Mouse (Mus musculus) midbrain, embryonic 12.5 days (tissue): ENCODE data around the gene Npvf. TPM values are rescaled to one million over a fixed set of nuclear protein-coding genes. Genes with fewer than 3 reads are reported as not detected.
"Not testable (repeated sequence)": the region's sequence is repeated elsewhere in the genome, so short reads cannot be mapped to it uniquely, and the experiment has no call there.

ENCODE experiments used
- ATAC-seq: fragments of 200-750 bp; cut with Nextera tagmentation; 2 replicates; pipeline ENCODE4 v1.8.0; 2017; ENCODE audit warnings: low read depth, moderate TSS enrichment, moderate library complexity; ENCODE audit not compliant: low FRiP score
- H3K27ac ChIP-seq: fragments of 300-500 bp; sonication (generic); replicated peaks from 2 replicates; pipeline ENCODE4 v1.5.1; 2016; ENCODE audit warnings: mild to moderate bottlenecking
- H3K27me3 ChIP-seq: fragments of 300-500 bp; sonication (generic); 2 replicates; pipeline ENCODE4 v1.6.1; 2016; ENCODE audit warnings: mild to moderate bottlenecking
- H3K36me3 ChIP-seq: fragments of 300-500 bp; sonication (generic); 2 replicates; pipeline ENCODE4 v1.6.1; 2016
- H3K4me1 ChIP-seq: fragments of 300-500 bp; sonication (generic); 2 replicates; pipeline ENCODE4 v1.6.1; 2016
- H3K4me2 ChIP-seq: fragments of 300-500 bp; sonication (generic); replicated peaks from 2 replicates; pipeline ENCODE4 v1.6.1; 2016; ENCODE audit warnings: mild to moderate bottlenecking, moderate library complexity
- H3K4me3 ChIP-seq: fragments of 300-500 bp; sonication (generic); 2 replicates; pipeline ENCODE4 v1.5.1; 2016; ENCODE audit warnings: mild to moderate bottlenecking
- H3K9ac ChIP-seq: fragments of 300-500 bp; sonication (generic); replicated peaks from 2 replicates; pipeline ENCODE4 v1.6.1; 2016; ENCODE audit warnings: mild to moderate bottlenecking, moderate library complexity
- H3K9me3 ChIP-seq: fragments of 300-500 bp; sonication (generic); 2 replicates; pipeline ENCODE4 v1.6.1; 2016; ENCODE audit warnings: mild to moderate bottlenecking
- WGBS: fragments of 180-500 bp; shearing (Covaris S2); methylation state at CpG from one replicate; pipeline ENCODE4 v1.1.7; 2016; 5-methylcytosine and 5-hydroxymethylcytosine counted together
- polyA plus RNA-seq: library from polyadenylated mRNA; unstranded; fragments of >200 nt; fragmentation: Nextera tagmentation; extraction: Ambion mirVana; gene quantifications from 2 replicates; pipeline ENCODE4 v1.2.1, GENCODE M21; 2016

Npvf gene
- polyA plus RNA-seq, 1 experiment from 2014 or later: not detected

- no peak for ATAC-seq
Observed at GRCm38 (mm10) chr6:50662925-50663583, 8.8 kb upstream of the Npvf start.

GRCm38 (mm10) chr6:50661729-50662128 lies 7.5 kb upstream of the Npvf start:
- ATAC-seq: no peak
- no peak overlapping the region for H3K27ac ChIP-seq
- no peak overlapping the region for H3K9ac ChIP-seq
- H3K36me3 ChIP-seq: no peaks in the 10 kb centered on the region
- H3K9me3 ChIP-seq: no peaks in the 10 kb centered on the region
- no peak overlapping the region for H3K4me3 ChIP-seq
- H3K27me3 ChIP-seq: no peaks in the 10 kb centered on the region
- WGBS: 80% methylated on average over 7 of the region's 7 CpGs
- no peaks in the 10 kb centered on the region for H3K4me1 ChIP-seq
- H3K4me2 ChIP-seq: no peak overlapping the region

More at GRCm38 (mm10) chr6:50662925-50663583, 8.8 kb upstream of the Npvf start:
- no peaks in the 10 kb centered on the region for H3K9me3 ChIP-seq
- WGBS: 84% methylated on average over 12 of the region's 12 CpGs
- H3K4me2 ChIP-seq: no peak overlapping the region
- H3K27me3 ChIP-seq: no peaks in the 10 kb centered on the region
- no peaks in the 10 kb centered on the region for H3K4me1 ChIP-seq
- no peak overlapping the region for H3K9ac ChIP-seq
- no peak overlapping the region for H3K27ac ChIP-seq
- H3K4me3 ChIP-seq: no peak overlapping the region
- no peaks in the 10 kb centered on the region for H3K36me3 ChIP-seq

- Histone ChIP-seq H3K9ac (no peak overlapping the region), H3K4me3 (no peak overlapping the region), H3K4me1 (no peaks in the 10 kb centered on the region), H3K4me2 (no peak overlapping the region), H3K27me3 (no peaks in the 10 kb centered on the region), H3K9me3 (no peaks in the 10 kb centered on the region), H3K36me3 (no peaks in the 10 kb centered on the region), H3K27ac (no peak overlapping the region)
- no peak for ATAC-seq
- 83% methylated on average over 3 of the region's 3 CpGs for WGBS
Observed at GRCm38 (mm10) chr6:50658466-50658865, 4.2 kb upstream of the Npvf start.

- ATAC-seq: no peak
- H3K4me1 ChIP-seq: no peaks in the 10 kb centered on the region
- H3K4me3 ChIP-seq: no peak overlapping the region
- H3K27ac ChIP-seq: no peak overlapping the region
- 87% methylated on average over 5 of the region's 5 CpGs for WGBS
- no peak overlapping the region for H3K4me2 ChIP-seq
- H3K9me3 ChIP-seq: no peaks in the 10 kb centered on the region
- H3K27me3 ChIP-seq: no peaks in the 10 kb centered on the region
- no peak overlapping the region for H3K9ac ChIP-seq
- H3K36me3 ChIP-seq: no peaks in the 10 kb centered on the region
Observed at GRCm38 (mm10) chr6:50658018-50658417, 3.8 kb upstream of the Npvf start.

GRCm38 (mm10) chr6:50656426-50656825 lies 2.2 kb upstream of the Npvf start:
- Histone ChIP-seq H3K9me3 (no peaks in the 10 kb centered on the region), H3K4me1 (no peaks in the 10 kb centered on the region), H3K4me2 (no peak overlapping the region), H3K36me3 (no peaks in the 10 kb centered on the region), H3K4me3 (no peak overlapping the region), H3K27me3 (no peaks in the 10 kb centered on the region), H3K27ac (no peak overlapping the region), H3K9ac (no peak overlapping the region)
- 100% methylated on average over 1 of the region's 1 CpGs for WGBS
- no peak for ATAC-seq

GRCm38 (mm10) chr6:50655925-50656324 lies 1.7 kb upstream of the Npvf start:
- H3K9me3 ChIP-seq: no peaks in the 10 kb centered on the region
- no peak for ATAC-seq

GRCm38 (mm10) chr6:50647656-50648055 lies 6.6 kb downstream of the Npvf start:
- H3K9me3 ChIP-seq: no peaks in the 10 kb centered on the region
- H3K4me3 ChIP-seq: no peak overlapping the region
- no peak overlapping the region for H3K4me2 ChIP-seq
- no peak overlapping the region for H3K9ac ChIP-seq
- 80% methylated on average over 6 of the region's 6 CpGs for WGBS
- no peaks in the 10 kb centered on the region for H3K36me3 ChIP-seq
- H3K27me3 ChIP-seq: no peaks in the 10 kb centered on the region
- no peak overlapping the region for H3K27ac ChIP-seq
- no peak for ATAC-seq
- peaks cover 8% of the 10 kb centered on the region for H3K4me1 ChIP-seq

More at GRCm38 (mm10) chr6:50655925-50656324, 1.7 kb upstream of the Npvf start:
- H3K36me3 ChIP-seq: no peaks in the 10 kb centered on the region
- WGBS: 88% methylated on average over 3 of the region's 3 CpGs
- H3K9ac ChIP-seq: no peak overlapping the region
- no peak overlapping the region for H3K4me3 ChIP-seq
- no peak overlapping the region for H3K4me2 ChIP-seq
- no peaks in the 10 kb centered on the region for H3K27me3 ChIP-seq
- no peaks in the 10 kb centered on the region for H3K4me1 ChIP-seq
- no peak overlapping the region for H3K27ac ChIP-seq

- H3K27me3 ChIP-seq: no peaks in the 10 kb centered on the region
- WGBS: 50% methylated on average over 3 of the region's 3 CpGs
- H3K27ac ChIP-seq: no peak overlapping the region
- peaks cover 8% of the 10 kb centered on the region for H3K4me1 ChIP-seq
- H3K9me3 ChIP-seq: no peaks in the 10 kb centered on the region
- H3K36me3 ChIP-seq: no peaks in the 10 kb centered on the region
- ATAC-seq: no peak
- H3K9ac ChIP-seq: no peak overlapping the region
- no peak overlapping the region for H3K4me2 ChIP-seq
- H3K4me3 ChIP-seq: no peak overlapping the region
Observed at GRCm38 (mm10) chr6:50646659-50647058, 7.6 kb downstream of the Npvf start.

GRCm38 (mm10) chr6:50644701-50645100 lies 9.5 kb downstream of the Npvf start:
- no peak overlapping the region for H3K27ac ChIP-seq
- H3K36me3 ChIP-seq: no peaks in the 10 kb centered on the region
- WGBS: 86% methylated on average over 3 of the region's 3 CpGs
- H3K9ac ChIP-seq: no peak overlapping the region
- peaks cover 8% of the 10 kb centered on the region for H3K4me1 ChIP-seq
- H3K27me3 ChIP-seq: no peaks in the 10 kb centered on the region
- H3K9me3 ChIP-seq: no peaks in the 10 kb centered on the region
- no peak overlapping the region for H3K4me2 ChIP-seq
- ATAC-seq: no peak
- H3K4me3 ChIP-seq: no peak overlapping the region

- Histone ChIP-seq H3K27ac (no peak overlapping the region), H3K4me1 (peaks cover 8% of the 10 kb centered on the region), H3K4me2 (no peak overlapping the region), H3K36me3 (no peaks in the 10 kb centered on the region), H3K27me3 (no peaks in the 10 kb centered on the region), H3K9ac (no peak overlapping the region), H3K9me3 (no peaks in the 10 kb centered on the region), H3K4me3 (no peak overlapping the region)
- ATAC-seq: no peak
- 80% methylated on average over 5 of the region's 5 CpGs for WGBS
Observed at GRCm38 (mm10) chr6:50641898-50642297, 12.3 kb downstream of the Npvf start.

- H3K27me3 ChIP-seq: no peaks in the 10 kb centered on the region
- no peaks in the 10 kb centered on the region for H3K36me3 ChIP-seq
- H3K9me3 ChIP-seq: no peaks in the 10 kb centered on the region
- no peak overlapping the region for H3K9ac ChIP-seq
- H3K4me2 ChIP-seq: no peak overlapping the region
- no peak overlapping the region for H3K4me3 ChIP-seq
- no peak for ATAC-seq
- H3K27ac ChIP-seq: no peak overlapping the region
- WGBS: 81% methylated on average over 4 of the region's 4 CpGs
- H3K4me1 ChIP-seq: peaks cover 8% of the 10 kb centered on the region
Observed at GRCm38 (mm10) chr6:50640377-50640776, 13.9 kb downstream of the Npvf start.

- H3K9me3 ChIP-seq: no peaks in the 10 kb centered on the region
- no peak for ATAC-seq
- H3K4me1 ChIP-seq: peaks cover 8% of the 10 kb centered on the region
- no peak overlapping the region for H3K4me3 ChIP-seq
- H3K27ac ChIP-seq: no peak overlapping the region
- H3K9ac ChIP-seq: no peak overlapping the region
- no peak overlapping the region for H3K4me2 ChIP-seq
- 68% methylated on average over 2 of the region's 2 CpGs for WGBS
- no peaks in the 10 kb centered on the region for H3K36me3 ChIP-seq
- no peaks in the 10 kb centered on the region for H3K27me3 ChIP-seq
Observed at GRCm38 (mm10) chr6:50639656-50640055, 14.6 kb downstream of the Npvf start.

GRCm38 (mm10) chr6:50626170-50626569 lies 28.1 kb downstream of the Npvf start:
- ATAC-seq, H3K9me3 ChIP-seq, H3K4me3 ChIP-seq, H3K9ac ChIP-seq, H3K27ac ChIP-seq, H3K36me3 ChIP-seq, H3K27me3 ChIP-seq, H3K4me2 ChIP-seq, H3K4me1 ChIP-seq: not testable (repeated sequence)
- 75% methylated on average over 2 of the region's 2 CpGs for WGBS
